Mouse (Mus musculus): ENCODE results near the gene Apobr.

- TF ChIP-seq CTCF (IDR thresholded peaks at IDR 0.05; ENCODE audit: borderline replicate concordance, control insufficient read depth, extremely low read depth, insufficient read depth, low read length, poor library complexity) = no peak
- no peak for TF ChIP-seq POLR2A (IDR thresholded peaks at IDR 0.05; ENCODE audit: control insufficient read depth, extremely low read depth, insufficient read depth, low read length, poor library complexity)
Observed at GRCm38 (mm10) chr7:126586839-126587238, 2.1 kb downstream of the Apobr start.

Measured in thymus, adult 2 months (tissue).